Mouse (Mus musculus) cortical plate, adult 2 months (tissue): ENCODE measurements around the gene Rac2.

ENCODE experiments used
- CTCF ChIP-seq: fragments of 200-500 bp; IDR thresholded peaks from 2 replicates; pipeline ENCODE4 v1.5.1; 2011; ENCODE audit warnings: mild to moderate bottlenecking, control low read depth, low read length; ENCODE audit not compliant: insufficient read depth; ENCODE audit errors: extremely low read depth
- POLR2A ChIP-seq: fragments of 200-500 bp; IDR thresholded peaks from 2 replicates; pipeline ENCODE4 v1.6.1; 2011; ENCODE audit warnings: mild to moderate bottlenecking, low read length, control low read depth; ENCODE audit not compliant: insufficient read depth; ENCODE audit errors: extremely low read depth

DNA sequence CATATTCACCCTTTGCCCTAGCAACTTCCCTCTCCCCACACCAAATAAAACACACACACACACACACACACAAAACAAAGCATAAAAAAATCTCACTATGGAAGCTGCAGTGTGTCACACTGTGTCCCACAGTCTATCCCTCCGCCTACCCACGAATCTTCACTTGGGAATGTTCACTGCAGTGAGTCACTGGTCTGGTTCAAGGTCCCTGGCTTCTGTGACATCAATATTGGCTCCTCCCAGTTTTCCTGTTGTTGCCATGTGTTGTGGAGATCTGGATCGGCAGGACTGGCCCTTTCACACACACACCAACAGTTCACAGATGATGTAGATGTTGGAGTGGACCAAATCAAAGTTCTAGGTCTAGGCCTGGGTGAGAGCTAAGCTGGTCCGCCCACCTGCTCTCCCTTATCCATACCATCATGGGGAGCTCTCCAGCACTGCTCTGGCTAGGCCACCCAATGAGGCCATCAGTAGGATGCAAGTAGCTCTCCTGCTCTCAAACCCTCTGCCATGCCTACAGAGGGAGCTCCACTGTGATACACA is 23.3 kb downstream of the Rac2 start:
- TF ChIP-seq CTCF: no peak
- TF ChIP-seq POLR2A: no peak
